Mouse (Mus musculus) lung, postnatal 0 days (tissue): ENCODE data around the gene Haus7.

Experiments used
- CTCF ChIP-seq: IDR thresholded peaks from 2 replicates; pipeline ENCODE4 v1.5.1; 2016; ENCODE audit warnings: antibody characterized with exemption, mild to moderate bottlenecking
- EP300 ChIP-seq: IDR thresholded peaks from 2 replicates; pipeline ENCODE4 v1.6.1; 2016; ENCODE audit warnings: antibody characterized with exemption, mild to moderate bottlenecking, control low read depth

DNA sequence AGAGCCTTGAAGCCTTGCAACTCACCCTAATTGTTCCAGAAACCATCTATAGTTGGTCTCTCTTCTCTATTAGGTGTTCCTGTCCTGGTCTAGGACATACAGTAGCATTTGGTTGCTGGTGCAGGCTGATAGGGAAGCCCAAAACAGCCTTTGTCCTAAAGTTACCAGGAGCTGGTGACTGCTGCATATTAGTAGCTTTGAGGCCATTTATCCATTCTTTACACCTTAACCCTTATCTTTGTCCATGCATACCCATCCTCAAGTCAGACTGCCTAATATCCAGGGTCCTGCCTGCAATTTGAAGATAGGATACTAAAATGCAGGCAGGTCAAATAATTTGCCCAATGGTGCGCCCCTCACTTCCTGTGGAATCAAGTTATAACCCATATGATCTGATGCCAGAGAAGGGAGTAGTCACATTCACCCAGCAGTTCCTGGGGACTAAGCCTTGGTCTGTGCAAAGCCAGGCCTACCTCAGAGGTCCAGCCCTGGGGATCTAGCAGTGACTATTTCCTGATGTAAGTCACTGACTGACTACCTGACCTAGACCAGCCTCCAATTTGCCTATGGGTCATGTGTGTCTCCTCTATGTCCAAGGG is 16.9 kb upstream of the Haus7 start:
- no peak for TF ChIP-seq CTCF
- TF ChIP-seq EP300: no peak
